Mouse (Mus musculus) left cerebral cortex, postnatal 14 days (tissue): ENCODE data around the gene Agbl4. TPM values are rescaled to one million over a fixed set of nuclear protein-coding genes. Genes with fewer than 3 reads are reported as not detected.

ENCODE experiments used
- DNase-seq, 2 experiments: peaks; one replicate each; pipeline ENCODE4 v3.0.0; 2021 to 2022; ENCODE audit warnings: low spot score in 2 of 2, mixed read lengths in 1 of 2
- intact Hi-C: fragments of 180-260 bp; cut with DNase I; formaldehyde crosslinking; loops from one replicate; pipeline ENCODE4 v1.15.1; 2025
- total RNA-seq, 2 experiments: library from RNA; stranded (reverse); gene quantifications; 2 replicates each; pipeline ENCODE4 v1.2.3; 2021

The Agbl4 gene
- total RNA-seq, 2 experiments from 2014 or later, result 15.3 to 17.9 TPM

- DNase-seq, result no peak
- intact Hi-C loops, result no loop called here
These were observed 1271.9 kb downstream of the Agbl4 start for GRCm38 (mm10) chr4:111669369-111669768.

DNA sequence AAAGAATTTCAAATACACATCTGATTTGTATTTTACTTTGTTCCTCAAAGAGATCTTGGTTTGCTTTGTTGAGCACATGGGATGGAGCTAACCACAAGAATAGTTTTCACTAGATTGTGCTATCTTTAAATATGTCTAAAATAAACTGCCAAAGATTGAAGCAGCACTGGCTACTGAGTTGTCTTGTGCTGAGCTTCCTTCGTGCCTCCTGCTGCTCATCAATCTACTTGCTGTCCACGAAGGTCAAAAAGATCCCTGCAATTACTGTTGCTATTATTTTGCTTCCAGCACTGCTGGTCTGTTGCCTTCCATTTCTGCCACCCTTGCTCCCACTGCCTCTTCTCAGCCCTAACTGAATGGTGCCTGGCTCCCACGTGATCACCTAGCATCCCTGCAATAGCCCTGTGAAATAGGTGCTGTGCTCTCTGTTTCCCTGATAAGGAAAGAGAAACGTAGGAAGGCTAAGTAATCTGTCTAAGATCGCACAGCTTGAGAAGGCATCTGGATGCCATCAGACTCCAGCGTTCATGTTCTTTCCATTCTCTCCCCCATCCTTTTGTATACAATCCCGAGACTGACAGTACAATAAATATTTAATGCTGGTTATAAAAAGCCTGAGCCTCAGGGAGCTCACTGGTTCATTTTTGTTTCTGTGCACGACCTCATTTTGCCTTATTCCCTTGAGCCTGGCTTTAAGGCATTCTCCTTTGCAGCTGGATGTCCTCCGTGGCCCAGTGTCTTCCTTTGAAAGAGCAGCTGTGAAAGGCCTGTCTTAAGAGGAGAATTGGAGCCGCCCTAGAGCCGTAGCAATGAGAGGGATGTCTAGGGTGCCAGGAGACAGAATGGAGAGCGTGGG, 1273.3 kb downstream of the Agbl4 start:
- intact Hi-C loops, result no loop called here
- peak in 1 of 2 experiments; percentile 10 for DNase-seq

DNA sequence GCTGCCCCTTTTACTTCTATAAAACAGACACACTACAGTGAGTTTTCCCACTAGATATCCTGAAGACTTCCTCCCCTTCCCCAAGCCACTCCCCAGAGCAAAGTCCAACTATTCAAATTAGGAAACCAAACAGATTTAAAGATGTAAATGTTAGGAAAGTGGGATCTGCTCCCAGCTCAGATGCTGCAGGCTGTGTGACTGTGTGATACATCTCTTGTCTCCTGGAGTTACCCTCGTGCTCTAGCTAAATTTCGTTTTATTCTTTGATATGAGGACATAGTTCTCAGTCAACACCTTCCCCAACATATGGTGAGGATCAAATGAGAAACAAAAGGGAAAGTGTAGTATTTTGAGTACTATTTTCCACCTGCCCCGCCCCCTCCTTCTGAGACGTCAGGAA, 1274.0 kb downstream of the Agbl4 start:
- intact Hi-C loops, result no loop called here
- DNase-seq, result peak in 1 of 2 experiments; percentile 25

DNA sequence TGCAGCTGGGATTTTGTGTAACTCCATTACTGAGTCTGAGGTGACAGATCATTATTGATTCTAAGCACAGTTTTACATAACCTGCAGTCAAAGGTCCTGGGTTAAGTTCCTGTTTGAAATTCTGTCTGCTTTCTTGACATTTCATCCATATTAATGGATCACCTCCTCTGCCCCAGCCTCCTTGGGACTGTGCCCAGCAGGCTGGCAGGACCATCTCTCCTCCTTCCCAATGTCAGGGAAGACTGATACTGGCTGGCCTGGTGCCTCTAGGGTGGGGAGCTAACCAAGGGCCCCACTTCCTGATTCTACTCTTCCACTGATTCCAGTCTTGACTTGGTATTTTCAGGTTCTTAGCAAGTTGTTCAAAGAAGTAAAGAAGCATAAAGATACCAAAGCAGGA, 1276.4 kb downstream of the Agbl4 start:
- intact Hi-C loops, result no loop called here

DNA sequence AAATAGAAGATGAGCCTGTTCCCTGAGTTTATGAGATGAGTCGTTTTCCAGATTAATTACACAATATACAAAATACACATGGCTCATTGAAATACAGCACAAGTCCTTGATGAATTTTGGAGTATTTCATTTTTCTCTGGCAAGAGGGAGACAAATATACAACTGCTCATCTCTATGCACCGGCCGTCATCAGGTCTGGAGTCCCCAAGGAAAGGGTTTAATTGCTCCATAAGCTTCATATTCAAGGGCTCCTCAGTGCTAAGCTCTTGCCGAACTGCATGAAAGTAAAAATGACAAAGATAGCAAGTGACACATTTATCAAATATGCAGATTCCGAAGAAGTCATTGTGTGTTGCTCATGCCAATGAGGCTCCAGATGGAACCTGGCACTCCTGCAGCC, 1284.5 kb downstream of the Agbl4 start:
- DNase-seq, result no peak
- intact Hi-C loops, result loop anchor here (10.0 kb wide), 1 partner anchor 1627 kb away; no protein-coding TSS in a partner anchor

More for the DNA sequence above, 1276.4 kb downstream of the Agbl4 start:
- DNase-seq, result no peak

DNA sequence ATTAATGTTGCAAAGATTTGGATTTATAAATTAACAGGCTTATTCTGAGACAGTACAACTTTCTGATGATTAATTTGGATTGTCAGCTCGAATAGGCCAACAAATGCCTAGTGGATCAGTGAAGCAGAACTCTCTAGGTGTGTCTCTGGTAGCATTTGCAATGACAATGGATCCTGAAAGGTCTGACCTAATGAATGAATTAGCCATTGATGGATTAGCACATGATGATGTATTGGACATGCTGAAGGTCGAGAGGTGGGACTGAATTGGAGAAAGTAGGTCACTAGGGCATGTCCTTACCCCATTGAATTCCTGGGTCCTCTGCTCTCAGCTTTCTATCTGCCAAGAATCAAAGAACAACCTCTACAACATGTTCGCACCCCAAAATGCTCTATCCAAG, 1285.3 kb downstream of the Agbl4 start:
- no peak for DNase-seq
- intact Hi-C loops, result loop anchor here (10.0 kb wide), 1 partner anchor 1628 kb away; no protein-coding TSS in a partner anchor

- intact Hi-C loops, result loop anchor here (10.0 kb wide), 1 partner anchor 1629 kb away; no protein-coding TSS in a partner anchor
- no peak for DNase-seq
These were observed 1286.4 kb downstream of the Agbl4 start for GRCm38 (mm10) chr4:111683843-111684242.

- intact Hi-C loops, result loop anchor here (10.0 kb wide), 1 partner anchor 1631 kb away; no protein-coding TSS in a partner anchor
- DNase-seq, result no peak
These were observed 1288.5 kb downstream of the Agbl4 start for GRCm38 (mm10) chr4:111685951-111686350.

DNA sequence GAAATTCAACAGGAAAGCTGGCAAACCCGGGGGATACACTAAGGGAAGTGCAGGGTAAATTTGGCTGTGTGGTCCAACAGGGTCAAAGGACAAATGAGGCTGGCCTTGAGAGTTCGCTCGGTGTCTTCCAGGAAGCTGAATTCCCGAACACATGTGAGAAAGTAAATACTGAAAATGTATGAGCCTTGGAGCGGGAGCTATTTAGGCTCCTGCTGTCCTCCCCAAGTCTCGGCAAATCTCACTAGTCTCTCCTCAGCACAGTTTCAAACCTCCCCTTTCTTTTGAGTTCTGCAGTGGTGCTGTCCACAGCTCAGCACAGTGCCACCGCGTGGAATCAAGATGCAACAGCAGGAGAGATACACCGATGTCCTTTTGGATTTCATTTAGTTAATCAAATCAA, 1289.5 kb downstream of the Agbl4 start:
- intact Hi-C loops, result loop anchor here (10.0 kb wide), 1 partner anchor 1632 kb away; no protein-coding TSS in a partner anchor

GRCm38 (mm10) chr4:111687613-111688012, 1290.2 kb downstream of the Agbl4 start:
- intact Hi-C loops, result loop anchor here (10.0 kb wide), 1 partner anchor 1633 kb away; no protein-coding TSS in a partner anchor
- peak; percentile 83 to 89 for DNase-seq

More for the DNA sequence above, 1289.5 kb downstream of the Agbl4 start:
- DNase-seq, result peak; percentile 60 to 69

GRCm38 (mm10) chr4:111691057-111691543, 1293.6 kb downstream of the Agbl4 start:
- peak in 1 of 2 experiments; percentile 43 for DNase-seq
- intact Hi-C loops, result no loop called here

- intact Hi-C loops, result no loop called here
- DNase-seq, result no peak
These were observed 1303.9 kb downstream of the Agbl4 start for GRCm38 (mm10) chr4:111701381-111701780.

DNA sequence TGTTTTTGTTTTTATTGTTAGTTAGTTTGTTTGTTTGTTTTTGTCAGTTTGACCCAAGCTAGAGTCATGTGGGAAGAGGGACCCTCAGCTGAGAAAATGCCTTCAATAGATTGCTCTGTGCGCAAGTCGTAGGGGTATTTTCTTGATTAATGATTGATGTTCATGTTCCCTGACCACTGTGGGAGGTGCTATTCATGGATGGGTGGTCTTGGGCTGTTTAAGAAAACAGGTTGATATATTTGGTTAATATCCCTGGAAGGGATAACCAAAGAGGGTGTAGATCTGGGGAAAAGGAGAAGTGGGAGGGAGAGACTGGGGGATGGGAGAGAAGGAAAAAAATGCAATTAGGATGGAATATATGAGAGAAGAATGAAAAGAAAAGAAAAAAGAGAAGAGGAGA, 1306.7 kb downstream of the Agbl4 start:
- no peak for DNase-seq
- intact Hi-C loops, result no loop called here

DNA sequence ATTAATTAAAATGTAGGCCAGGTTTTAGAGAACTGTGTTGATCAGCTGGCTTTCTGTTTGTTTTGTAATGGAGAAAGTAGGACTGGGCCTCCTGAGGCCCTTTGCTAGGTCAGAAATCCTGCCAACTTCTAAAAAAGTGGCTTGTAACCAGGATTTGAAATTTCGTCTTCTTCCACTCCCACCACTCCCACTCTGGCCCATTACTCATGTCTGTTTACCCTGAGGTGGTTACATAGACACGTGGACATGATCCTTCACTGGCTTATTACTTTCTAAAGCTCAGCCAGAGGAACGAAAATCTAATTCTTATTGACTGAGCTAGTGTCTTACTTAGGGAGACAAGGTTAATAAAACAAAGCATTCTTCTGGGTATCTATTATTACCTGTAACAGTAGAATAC, 1307.5 kb downstream of the Agbl4 start:
- intact Hi-C loops, result no loop called here
- no peak for DNase-seq

Other genes with a start within 250 kb of the Agbl4 start
- gene Elavl4, start 45.8 kb upstream of the Agbl4 start, total RNA-seq, result 100 to 1,000 TPM in 1 of 2 experiments, 10 to 100 TPM in 1; 91.8 to 116 TPM